Mouse (Mus musculus) E14TG2a.4 (cell line): ENCODE data around the gene Lrrn2.

Experiments used
- H3K27me3 ChIP-seq: 2 replicates; pipeline ENCODE4 v1.6.1; 2014; ENCODE audit warnings: low read length, control low read depth; ENCODE audit not compliant: insufficient read depth
- H3K36me3 ChIP-seq: 2 replicates; pipeline ENCODE4 v1.6.1; 2014; ENCODE audit warnings: low read length, control low read depth; ENCODE audit not compliant: insufficient read depth
- H3K4me1 ChIP-seq: replicated peaks from 2 replicates; pipeline ENCODE4 v1.6.1; 2014; ENCODE audit warnings: low read depth, low read length, control low read depth
- H3K4me3 ChIP-seq: replicated peaks from 2 replicates; pipeline ENCODE4 v1.5.1; 2014; ENCODE audit warnings: mild to moderate bottlenecking, low read length
- H3K9me3 ChIP-seq: 2 replicates; pipeline ENCODE4 v1.6.1; 2014; ENCODE audit warnings: low read length, control low read depth
- CTCF ChIP-seq: conservative IDR thresholded peaks from 2 replicates; pipeline ENCODE4 v1.5.1; 2014; ENCODE audit warnings: low read length
- NANOG ChIP-seq: IDR thresholded peaks from 2 replicates; pipeline ENCODE4 v1.6.1; 2014; ENCODE audit warnings: borderline replicate concordance, low read length, mixed read lengths
- POU5F1 ChIP-seq: IDR thresholded peaks from 2 replicates; pipeline ENCODE4 v1.6.1; 2014; ENCODE audit warnings: low read length, borderline replicate concordance

The Lrrn2 gene

GRCm38 (mm10) chr1:132845766-132846165, 34.3 kb upstream of the Lrrn2 start:
- Histone ChIP-seq H3K27me3 (no peaks in the 10 kb centered on the region), H3K4me1 (peaks cover 15% of the 10 kb centered on the region; the same call in 1 of the 2 replicates), H3K36me3 (peaks cover 9% of the 10 kb centered on the region), H3K9me3 (peaks cover 38% of the 10 kb centered on the region), H3K4me3 (no peak overlapping the region)
- TF ChIP-seq NANOG (no peak), CTCF (no peak), POU5F1 (no peak)

- Histone ChIP-seq H3K36me3 (peaks cover 9% of the 10 kb centered on the region), H3K9me3 (peaks cover 40% of the 10 kb centered on the region), H3K4me1 (peaks cover 54% of the 10 kb centered on the region), H3K4me3 (no peak overlapping the region), H3K27me3 (peaks cover 10% of the 10 kb centered on the region)
- peak; percentile 86; the same call in 1 of the 2 replicates for TF ChIP-seq NANOG
- peak; percentile 68; the same call in 1 of the 2 replicates for TF ChIP-seq POU5F1
- no peak for TF ChIP-seq CTCF
Measured at GRCm38 (mm10) chr1:132850809-132851208, 29.3 kb upstream of the Lrrn2 start.

- peaks cover 40% of the 10 kb centered on the region for H3K9me3 ChIP-seq
- no peak overlapping the region for H3K4me3 ChIP-seq
- H3K4me1 ChIP-seq = peaks cover 58% of the 10 kb centered on the region
- TF ChIP-seq CTCF (no peak), POU5F1 (no peak), NANOG (no peak)
- H3K27me3 ChIP-seq = peaks cover 10% of the 10 kb centered on the region
- H3K36me3 ChIP-seq = peaks cover 9% of the 10 kb centered on the region
Measured at GRCm38 (mm10) chr1:132851296-132851695, 28.8 kb upstream of the Lrrn2 start.

GRCm38 (mm10) chr1:132851771-132852170, 28.3 kb upstream of the Lrrn2 start:
- Histone ChIP-seq H3K4me1 (peaks cover 59% of the 10 kb centered on the region), H3K4me3 (0 out of 2 replicates have a peak overlapping the region, but pooled peaks have one; percentile 7), H3K9me3 (peaks cover 40% of the 10 kb centered on the region), H3K36me3 (peaks cover 9% of the 10 kb centered on the region), H3K27me3 (peaks cover 10% of the 10 kb centered on the region)
- TF ChIP-seq NANOG (no peak), POU5F1 (no peak), CTCF (no peak)

- TF ChIP-seq CTCF (no peak), POU5F1 (no peak), NANOG (no peak)
- Histone ChIP-seq H3K4me1 (peaks cover 59% of the 10 kb centered on the region), H3K4me3 (no peak overlapping the region), H3K9me3 (peaks cover 26% of the 10 kb centered on the region), H3K36me3 (peaks cover 9% of the 10 kb centered on the region), H3K27me3 (peaks cover 22% of the 10 kb centered on the region)
Measured at GRCm38 (mm10) chr1:132853312-132853711, 26.8 kb upstream of the Lrrn2 start.

GRCm38 (mm10) chr1:132858516-132859383, 21.3 kb upstream of the Lrrn2 start:
- H3K27me3 ChIP-seq = peaks cover 42% of the 10 kb centered on the region
- H3K4me1 ChIP-seq = peaks cover 36% of the 10 kb centered on the region
- no peaks in the 10 kb centered on the region for H3K9me3 ChIP-seq
- no peaks in the 10 kb centered on the region for H3K36me3 ChIP-seq
- no peak for TF ChIP-seq CTCF
- TF ChIP-seq NANOG = no peak
- no peak for TF ChIP-seq POU5F1
- no peak overlapping the region for H3K4me3 ChIP-seq

- Histone ChIP-seq H3K27me3 (peaks cover 40% of the 10 kb centered on the region), H3K9me3 (no peaks in the 10 kb centered on the region), H3K36me3 (no peaks in the 10 kb centered on the region), H3K4me3 (no peak overlapping the region), H3K4me1 (peaks cover 22% of the 10 kb centered on the region)
- no peak for TF ChIP-seq POU5F1
- no peak for TF ChIP-seq CTCF
- TF ChIP-seq NANOG = no peak
Measured at GRCm38 (mm10) chr1:132864220-132864619, 15.9 kb upstream of the Lrrn2 start.

- TF ChIP-seq POU5F1 (no peak), NANOG (no peak), CTCF (no peak)
- H3K36me3 ChIP-seq = no peaks in the 10 kb centered on the region
- no peaks in the 10 kb centered on the region for H3K9me3 ChIP-seq
- peaks cover 40% of the 10 kb centered on the region for H3K27me3 ChIP-seq
- H3K4me1 ChIP-seq = peaks cover 18% of the 10 kb centered on the region
- H3K4me3 ChIP-seq = no peak overlapping the region
Measured at GRCm38 (mm10) chr1:132865585-132865984, 14.5 kb upstream of the Lrrn2 start.

- no peaks in the 10 kb centered on the region for H3K36me3 ChIP-seq
- H3K4me1 ChIP-seq = peaks cover 26% of the 10 kb centered on the region
- H3K4me3 ChIP-seq = no peak overlapping the region
- TF ChIP-seq CTCF = no peak
- peaks cover 46% of the 10 kb centered on the region for H3K27me3 ChIP-seq
- H3K9me3 ChIP-seq = no peaks in the 10 kb centered on the region
Measured at GRCm38 (mm10) chr1:132870327-132870726, 9.7 kb upstream of the Lrrn2 start.
